Mouse (Mus musculus): ENCODE results near the gene Serinc2.
A peak's percentile ranks its signal among the peaks of the same experiment; 100 is the strongest.
"Not testable (repeated sequence)": the region's sequence is repeated elsewhere in the genome, so short reads cannot be mapped to it uniquely, and the experiment has no call there.

Serinc2 gene

DNA sequence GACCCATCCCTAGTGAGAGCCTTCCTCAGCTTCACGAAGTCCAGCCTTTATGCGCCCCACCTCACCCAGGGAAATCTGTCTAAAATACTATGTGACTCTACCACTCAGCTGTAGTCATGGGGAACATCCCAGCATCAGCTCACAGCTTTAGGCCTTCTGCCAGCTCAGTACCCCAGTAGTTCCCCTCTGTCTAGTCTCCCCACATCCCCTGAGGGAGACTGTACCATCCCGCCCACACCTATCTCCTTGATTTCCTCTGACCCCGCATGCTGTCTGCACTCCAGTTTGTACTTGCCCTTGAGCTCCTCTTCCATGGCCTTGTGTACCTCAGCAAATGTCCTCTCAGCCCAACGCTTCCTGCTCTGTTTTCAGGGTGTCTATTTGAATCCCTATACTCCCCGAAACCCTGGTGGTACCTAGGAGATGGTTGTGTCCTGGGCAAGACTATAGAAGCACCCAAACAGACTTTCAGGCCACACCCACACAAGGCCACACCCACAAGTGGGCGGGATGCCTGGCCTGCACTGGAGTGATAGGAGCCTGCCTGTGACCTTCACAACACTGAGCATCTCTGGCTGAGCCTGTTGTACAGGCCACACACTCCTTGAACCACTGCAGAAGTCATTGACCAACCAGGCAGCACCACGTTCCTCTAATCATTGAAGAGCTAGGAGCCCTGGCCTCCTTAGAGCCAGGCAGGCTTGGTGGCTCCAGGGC, 26.4 kb downstream of the Serinc2 start:
- DNase-seq: peak; percentile 43

DNA sequence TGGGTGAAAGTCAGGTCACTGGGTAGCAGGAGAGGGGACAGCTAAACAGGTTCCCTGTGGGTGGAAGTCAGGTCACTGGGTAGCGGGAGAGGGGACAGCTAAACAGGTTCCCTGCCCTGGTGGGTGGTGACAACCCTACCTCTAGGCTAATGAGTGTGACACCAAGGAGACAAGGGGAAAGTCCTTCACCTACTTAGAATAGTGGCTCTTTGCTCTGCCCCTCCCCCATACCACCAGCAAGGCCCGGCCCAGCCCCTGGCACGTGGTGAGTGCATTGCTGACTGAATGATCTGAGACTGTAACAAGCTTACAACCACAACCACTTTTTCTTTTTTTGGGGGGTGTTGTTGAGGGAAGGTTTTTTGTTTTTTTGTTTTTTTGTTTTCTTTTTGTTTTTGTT, 27.2 kb downstream of the Serinc2 start:
- peak; percentile 27 for DNase-seq

DNA sequence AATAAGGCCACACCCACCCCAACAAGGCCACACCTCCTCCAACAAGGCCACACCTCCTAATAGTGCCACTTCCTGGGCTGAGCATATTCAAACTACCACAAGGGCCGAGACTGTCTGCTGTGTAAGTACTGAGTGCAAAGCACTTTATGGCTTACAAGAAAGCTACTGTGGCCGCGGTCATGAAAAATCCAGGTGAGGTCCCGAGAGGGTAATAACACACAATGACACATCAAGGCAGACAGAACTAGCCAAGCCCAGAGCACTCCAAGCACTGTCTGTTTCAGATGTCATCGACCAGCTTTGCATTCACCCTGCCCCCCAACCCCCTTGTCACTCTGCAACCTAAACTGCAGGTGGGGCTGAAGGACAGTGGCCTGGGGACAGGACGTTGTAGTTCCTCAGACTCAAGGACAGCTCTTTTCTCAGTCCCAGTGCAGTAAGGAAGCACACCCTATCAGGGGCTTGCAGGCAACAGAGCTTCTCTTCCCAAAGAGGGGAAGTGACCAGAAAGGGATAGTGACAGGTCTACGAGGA, 27.8 kb downstream of the Serinc2 start:
- no peak for DNase-seq

DNA sequence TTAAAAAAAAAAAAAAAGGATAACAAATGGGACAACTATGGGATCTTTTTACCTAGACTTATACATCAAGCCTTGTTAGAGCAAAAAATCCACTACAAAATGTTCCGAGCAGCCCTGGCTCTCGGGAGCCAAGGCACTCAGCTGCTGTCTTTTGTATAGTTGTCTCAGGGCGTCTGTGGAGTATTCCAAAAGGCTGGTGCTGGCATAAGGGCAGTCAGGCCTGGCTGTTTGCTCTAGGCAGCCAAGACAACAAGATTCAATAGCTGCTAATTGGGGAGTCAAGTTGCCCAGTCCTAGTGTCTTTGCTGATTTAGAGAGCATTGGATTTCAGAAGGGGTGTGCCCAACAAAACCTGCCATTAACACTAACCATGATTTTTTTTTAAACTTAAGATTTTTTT, 30.4 kb downstream of the Serinc2 start:
- no peak for DNase-seq

DNA sequence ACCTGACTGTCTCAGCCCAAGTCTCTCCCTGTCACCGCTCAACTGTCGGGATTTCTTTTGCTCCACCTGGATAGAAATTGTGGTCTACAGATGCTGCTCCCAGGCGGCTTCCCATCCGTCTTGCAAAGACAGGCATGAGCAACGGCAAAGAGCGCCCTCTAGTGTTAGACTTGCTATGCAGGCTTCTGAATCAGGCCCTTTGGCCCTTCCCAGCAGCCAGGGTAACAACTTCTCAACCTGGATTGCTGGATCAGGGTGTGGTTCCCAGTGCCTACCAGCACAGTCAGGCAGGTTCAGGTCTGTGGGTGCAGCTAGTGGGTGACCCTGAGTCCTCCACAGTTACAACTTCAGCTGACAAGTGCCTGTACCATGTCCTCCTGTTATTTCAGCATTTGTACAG, 32.9 kb downstream of the Serinc2 start:
- DNase-seq: peak; percentile 88

DNA sequence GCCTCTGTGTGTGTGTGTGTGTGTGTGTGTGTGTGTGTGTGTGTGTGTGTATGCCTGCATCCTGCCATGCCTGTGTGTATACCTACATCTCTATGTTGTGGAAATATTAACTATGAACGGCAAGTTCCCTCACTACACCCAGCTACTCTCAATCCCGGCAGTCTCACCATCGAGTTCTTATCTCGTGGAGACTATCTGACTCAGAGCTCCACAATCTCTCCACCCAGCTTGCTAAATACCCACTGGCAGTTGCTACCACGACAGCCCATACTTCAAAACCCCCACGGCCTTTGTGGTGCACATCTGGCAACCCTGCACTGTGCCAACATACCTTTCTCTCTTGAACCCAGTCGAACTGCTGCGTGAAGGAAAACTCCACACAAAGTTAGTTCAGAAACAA, 34.3 kb downstream of the Serinc2 start:
- no peak for DNase-seq

DNA sequence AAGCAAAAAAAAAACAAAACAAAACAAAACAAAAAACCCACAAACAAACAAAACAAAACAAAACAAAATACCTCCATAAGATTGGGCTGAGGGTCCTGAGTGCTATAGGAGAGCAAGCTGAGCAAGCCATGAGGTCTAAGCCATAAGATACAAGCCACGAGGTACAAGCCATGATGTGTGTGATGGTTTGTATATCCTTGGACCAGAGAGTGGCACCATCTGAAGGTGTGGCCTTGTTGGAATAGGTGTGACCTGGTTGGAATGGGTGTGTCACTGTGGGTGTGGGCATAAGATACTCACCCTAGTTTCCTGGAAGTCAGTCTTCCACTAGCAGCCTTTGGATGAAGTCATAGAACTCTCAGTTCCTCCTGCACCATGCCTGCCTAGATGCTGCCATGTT, 35.4 kb downstream of the Serinc2 start:
- not testable (repeated sequence) for DNase-seq

DNA sequence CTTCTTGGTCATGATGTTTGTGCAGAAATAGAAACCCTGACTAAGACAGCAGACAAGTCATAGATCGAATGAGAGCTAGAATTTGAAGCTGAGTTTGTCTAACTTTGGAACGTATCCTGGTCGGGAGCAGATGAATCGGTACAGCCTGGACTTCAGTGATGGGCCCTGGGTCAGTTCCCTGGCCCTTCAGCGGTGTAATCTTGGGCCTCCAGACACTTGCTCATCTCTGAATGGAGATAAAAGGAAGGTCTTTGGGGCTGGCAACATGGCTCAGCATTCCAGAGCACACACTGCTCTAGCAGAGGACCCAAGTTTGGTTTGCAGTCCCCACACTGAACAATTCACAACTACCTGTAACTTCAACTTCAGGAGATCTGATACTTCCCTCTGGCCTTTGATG, 36.0 kb downstream of the Serinc2 start:
- no peak for DNase-seq

DNA sequence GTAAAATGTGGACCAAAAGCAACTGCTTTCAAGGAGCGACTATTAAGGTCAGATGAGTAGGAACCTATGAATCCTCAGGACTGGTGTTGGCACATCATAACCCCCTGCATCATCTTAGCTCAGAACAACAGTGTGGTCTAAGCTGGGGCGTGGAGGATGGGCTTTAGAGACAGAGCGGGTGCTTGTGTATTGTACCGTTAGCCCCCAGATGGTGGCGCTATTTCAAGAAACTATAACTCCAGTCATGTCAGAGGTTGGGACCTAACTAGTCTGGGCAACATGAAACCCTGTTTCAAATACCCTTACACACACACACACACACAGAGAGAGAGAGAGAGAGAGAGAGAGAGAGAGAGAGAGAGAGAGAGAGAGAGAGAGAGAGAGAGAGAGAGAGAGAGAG, 38.3 kb downstream of the Serinc2 start:
- DNase-seq: no peak

DNA sequence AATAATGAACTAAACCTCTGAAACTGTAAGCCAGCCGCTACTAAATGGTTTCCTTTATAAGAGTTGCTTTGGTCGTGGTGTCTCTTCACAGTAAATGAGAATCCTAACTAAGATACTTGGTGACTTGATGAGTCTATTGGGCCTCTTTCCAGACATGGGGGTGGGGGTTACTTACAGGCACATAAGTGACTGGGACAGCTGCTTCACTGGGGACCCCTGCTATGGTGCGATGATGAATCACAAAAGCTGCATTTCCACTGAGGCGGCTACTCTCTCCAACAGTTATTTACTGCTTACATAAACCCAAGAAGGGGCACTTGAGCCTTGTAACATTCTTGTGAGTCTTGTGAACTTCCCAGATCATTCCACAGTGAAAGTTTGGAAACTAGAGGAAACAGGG, 41.4 kb downstream of the Serinc2 start:
- DNase-seq: no peak

DNA sequence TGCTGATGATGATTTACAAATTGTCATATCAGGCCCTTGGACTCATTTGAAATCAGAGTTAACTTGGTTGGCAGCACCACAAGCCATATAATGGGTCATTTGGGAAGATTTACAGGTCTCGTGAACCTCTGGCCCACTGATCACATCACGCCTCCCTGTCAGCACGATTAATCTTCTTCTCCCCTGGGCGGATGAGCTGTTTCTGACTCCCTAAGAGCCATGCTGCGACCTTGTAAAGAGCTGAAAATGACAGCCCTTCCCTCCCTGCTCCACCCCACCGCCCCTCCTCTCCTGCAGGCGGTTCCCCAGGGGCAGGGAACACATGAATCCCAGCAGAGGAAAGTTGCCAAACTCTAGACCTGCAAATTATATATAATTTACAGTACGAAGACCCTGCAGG, 42.6 kb downstream of the Serinc2 start:
- DNase-seq: peak; percentile 16

DNA sequence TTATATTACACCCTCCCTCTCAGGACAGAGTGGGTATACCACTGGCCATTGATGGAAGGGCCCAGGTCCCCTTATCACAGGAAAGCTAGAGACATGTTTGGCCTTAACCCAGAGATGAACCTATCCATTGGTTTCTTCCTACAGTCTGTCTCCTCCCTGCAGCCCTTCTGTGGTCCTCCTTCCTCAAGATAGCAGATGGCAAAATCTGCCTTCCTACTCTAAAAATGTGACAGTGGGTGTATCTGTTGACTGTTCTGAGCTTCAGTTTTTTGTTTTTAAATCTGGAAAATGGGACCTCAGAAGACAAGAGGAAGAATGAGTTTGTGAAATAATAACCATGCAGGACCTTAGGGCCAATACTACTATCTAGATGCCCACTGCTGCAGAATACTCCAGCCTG, 54.9 kb downstream of the Serinc2 start:
- DNase-seq: no peak

DNA sequence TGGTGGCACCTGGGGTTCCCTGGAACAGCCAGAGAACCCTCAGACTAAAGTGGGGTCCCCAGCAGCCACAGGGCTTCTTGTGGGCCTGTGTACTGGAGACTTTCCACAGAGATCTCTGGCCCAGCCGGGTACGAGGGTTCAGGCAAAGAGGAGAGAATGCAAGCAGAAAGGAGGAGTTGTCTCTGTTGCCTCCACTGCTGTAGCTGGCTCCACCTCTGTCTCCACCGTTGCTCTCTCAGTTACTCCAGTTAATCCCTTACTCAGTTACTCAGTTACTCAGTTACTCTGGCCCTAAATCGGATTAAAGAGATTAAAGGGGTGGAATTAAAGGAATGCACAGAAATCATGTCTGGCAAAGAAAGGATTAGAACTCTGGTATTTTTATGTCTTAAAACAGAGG, 56.8 kb downstream of the Serinc2 start, which contains the start of gene Gm853:
Gene Gm853 (minus strand): TSS at position 223 of the 400 bp plus-strand sequence.
- no peak for DNase-seq

DNA sequence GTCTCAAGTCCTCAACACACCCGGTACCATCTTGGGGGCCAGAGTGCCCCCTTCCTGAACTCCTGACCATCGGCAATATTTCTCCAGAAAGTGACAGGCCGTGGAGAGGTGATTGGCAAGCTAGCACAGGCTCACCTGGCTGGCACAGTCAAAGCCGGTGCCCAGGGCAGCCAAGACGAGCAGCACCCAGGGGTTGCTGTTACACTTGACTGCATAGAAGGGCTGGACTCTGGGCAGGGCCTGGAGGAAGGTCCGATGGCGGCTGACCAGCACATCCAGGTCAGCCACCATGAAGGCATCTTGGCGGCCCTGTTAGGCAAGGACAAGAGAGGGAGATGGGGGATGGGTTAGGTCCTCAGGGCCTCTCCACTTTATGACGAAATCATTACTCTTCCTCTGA, 58.8 kb downstream of the Serinc2 start:
- DNase-seq: peak; percentile 33

DNA sequence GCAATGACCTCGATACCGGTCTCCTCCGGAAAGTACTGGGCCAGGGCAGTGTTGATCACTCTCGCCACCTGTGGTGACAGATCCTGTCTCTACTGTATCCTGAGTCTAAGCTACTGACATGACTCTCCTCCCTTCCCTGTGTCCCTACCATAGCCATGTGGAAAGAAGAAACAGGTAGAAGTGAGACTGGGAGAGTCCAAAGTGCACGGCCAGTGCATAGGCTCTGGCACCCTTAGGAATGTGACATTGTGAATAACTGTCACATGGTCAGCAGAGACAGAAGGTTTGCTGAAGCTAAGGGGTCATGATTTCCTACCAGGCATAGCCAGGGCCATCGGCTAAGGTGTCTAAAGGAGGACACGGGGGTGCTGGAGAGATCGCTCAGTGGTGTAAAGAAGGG, 63.6 kb downstream of the Serinc2 start:
- DNase-seq: no peak

DNA sequence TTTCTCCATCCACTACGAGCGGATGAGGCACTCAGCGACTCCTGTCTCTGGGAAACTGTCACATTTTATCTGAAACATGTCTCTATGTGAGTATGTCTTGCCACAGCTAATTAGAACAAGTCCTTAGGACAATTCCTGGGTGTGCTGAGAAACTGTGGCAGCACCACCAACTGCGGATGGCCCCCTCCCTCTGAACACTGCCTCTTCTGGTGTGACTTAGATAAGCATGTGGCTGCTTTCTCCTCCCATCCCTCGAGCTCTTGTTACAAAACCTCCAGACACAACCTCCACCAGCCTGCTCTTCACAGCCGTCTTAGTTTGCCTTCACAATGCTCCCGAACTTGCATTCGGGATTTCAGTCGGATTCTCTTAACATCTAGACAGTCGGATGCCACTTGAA, 65.1 kb downstream of the Serinc2 start:
- no peak for DNase-seq

DNA sequence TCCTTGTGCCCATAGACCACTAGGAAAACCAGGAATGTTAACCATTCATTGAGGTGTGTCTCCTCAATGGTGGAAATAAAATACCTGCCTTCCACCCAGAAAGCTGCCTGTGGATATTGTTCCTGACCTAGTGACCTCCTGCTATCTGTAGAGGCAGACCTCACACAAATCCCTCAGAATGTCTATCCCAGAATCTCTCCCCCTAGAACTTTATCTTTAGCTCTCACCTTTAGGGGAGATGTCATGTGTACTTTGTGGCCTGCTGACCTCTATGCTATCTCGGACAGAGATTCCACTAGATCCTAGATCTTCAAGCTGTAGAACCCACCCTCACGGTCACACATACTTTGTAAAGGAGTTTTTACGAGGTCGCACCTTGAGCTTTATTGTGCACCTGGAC, 65.8 kb downstream of the Serinc2 start:
- DNase-seq: no peak

DNA sequence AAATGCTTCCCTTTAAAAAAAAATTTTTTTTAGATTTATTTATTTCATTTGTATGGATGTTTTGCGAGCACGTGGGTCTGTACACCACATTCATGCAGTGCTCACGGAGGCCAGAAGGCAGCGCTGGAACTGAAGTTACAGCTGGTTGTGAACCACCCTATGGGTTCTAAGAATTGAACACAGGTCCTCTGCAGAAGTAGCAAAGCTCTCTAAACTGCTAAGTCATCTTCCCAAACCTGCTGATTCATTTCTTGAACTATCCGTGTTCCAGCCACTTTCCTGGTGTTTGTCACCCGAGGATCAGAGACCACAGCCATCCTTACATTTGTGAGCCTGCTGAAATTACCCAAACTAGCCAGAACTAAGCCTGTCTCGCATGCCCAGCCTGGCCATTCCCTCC, 66.6 kb downstream of the Serinc2 start:
- no peak for DNase-seq

DNA sequence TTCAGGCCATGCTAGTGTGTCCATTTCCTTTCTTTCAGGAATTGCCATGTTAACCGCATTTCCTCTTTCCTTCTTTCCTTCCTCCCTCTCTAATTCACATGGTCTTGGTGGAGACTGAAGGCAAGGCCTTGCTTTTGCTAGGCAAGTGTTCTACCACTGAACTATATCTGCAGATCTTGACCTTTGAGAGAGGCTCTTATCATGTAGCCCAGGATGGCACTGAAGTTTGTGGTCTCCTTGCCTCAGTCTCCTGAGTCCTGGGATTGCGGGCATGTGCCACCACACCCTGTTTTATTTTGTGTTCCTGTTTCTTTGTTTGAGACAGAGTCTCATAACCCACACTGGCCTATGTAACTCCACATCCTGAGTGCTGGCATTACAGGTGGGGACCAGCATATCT, 67.1 kb downstream of the Serinc2 start:
- DNase-seq: no peak

All from kidney, postnatal 10 days (tissue).